Mouse (Mus musculus) hindbrain, embryonic 10.5 days (tissue): Measurements from ENCODE around the gene Dct. TPM values are rescaled to one million over a fixed set of nuclear protein-coding genes. Genes with fewer than 3 reads are reported as not detected.
A peak's percentile ranks its signal among the peaks of the same experiment; 100 is the strongest.

ENCODE experiments used
- DNase-seq: peaks from one replicate; pipeline ENCODE4 v3.0.0-alpha.2; 2017; ENCODE audit warnings: low spot score
- H3K27ac ChIP-seq: fragments of 300-500 bp; sonication (generic); 2 replicates; pipeline ENCODE4 v1.5.1; 2016; ENCODE audit warnings: mild to moderate bottlenecking, moderate library complexity
- H3K27me3 ChIP-seq: fragments of 300-500 bp; sonication (generic); 2 replicates; pipeline ENCODE4 v1.6.1; 2016; ENCODE audit warnings: mild to moderate bottlenecking; ENCODE audit not compliant: poor library complexity, insufficient read depth, severe bottlenecking
- H3K36me3 ChIP-seq: fragments of 300-500 bp; sonication (generic); 2 replicates; pipeline ENCODE4 v1.6.1; 2016; ENCODE audit warnings: mild to moderate bottlenecking, moderate library complexity
- H3K4me1 ChIP-seq: fragments of 300-500 bp; sonication (generic); replicated peaks from 2 replicates; pipeline ENCODE4 v1.6.1; 2016; ENCODE audit warnings: mild to moderate bottlenecking
- H3K4me3 ChIP-seq: fragments of 300-500 bp; sonication (generic); 2 replicates; pipeline ENCODE4 v1.5.1; 2016; ENCODE audit warnings: mild to moderate bottlenecking, moderate library complexity
- H3K9me3 ChIP-seq: fragments of 300-500 bp; sonication (generic); 2 replicates; pipeline ENCODE4 v1.6.1; 2016; ENCODE audit warnings: mild to moderate bottlenecking, moderate library complexity
- WGBS: fragments of 180-500 bp; shearing (Covaris S2); methylation state at CpG from one replicate; pipeline ENCODE4 v1.1.7; 2016; 5-methylcytosine and 5-hydroxymethylcytosine counted together
- polyA plus RNA-seq: library from polyadenylated mRNA; unstranded; fragments of >200 nt; fragmentation: Nextera tagmentation; extraction: Ambion mirVana; gene quantifications from 2 replicates; pipeline ENCODE4 v1.2.1, GENCODE M21; 2016

Dct gene
- polyA plus RNA-seq, 1 experiment from 2014 or later = 3.2 TPM

DNA sequence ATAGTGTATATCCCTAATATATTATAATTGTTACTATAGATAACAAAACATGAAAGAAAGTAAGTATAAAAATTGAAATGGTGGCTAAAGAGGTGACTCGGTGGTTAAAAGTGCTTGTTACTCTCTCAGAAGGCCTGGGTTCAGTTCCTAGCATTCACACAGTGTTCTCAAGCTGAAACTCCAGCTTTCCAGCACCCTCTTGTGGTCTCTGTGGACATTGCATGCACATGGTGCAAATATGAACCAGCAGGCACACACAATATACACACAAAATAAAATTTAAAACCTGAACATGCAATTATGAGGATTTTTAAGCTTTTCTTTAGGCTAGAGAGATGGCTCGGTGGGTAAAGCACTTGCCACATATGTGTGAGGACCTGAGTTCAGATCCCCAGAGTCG, 24.5 kb downstream of the Dct start:
- H3K4me1 ChIP-seq = no peaks in the 10 kb centered on the region
- peaks cover 42% of the 10 kb centered on the region for H3K9me3 ChIP-seq
- no peaks in the 10 kb centered on the region for H3K36me3 ChIP-seq
- no peaks in the 10 kb centered on the region for H3K27me3 ChIP-seq
- H3K4me3 ChIP-seq = no peak overlapping the region
- no peak for DNase-seq
- 95% methylated on average over 3 of the region's 3 CpGs for WGBS
- H3K27ac ChIP-seq = no peak overlapping the region

DNA sequence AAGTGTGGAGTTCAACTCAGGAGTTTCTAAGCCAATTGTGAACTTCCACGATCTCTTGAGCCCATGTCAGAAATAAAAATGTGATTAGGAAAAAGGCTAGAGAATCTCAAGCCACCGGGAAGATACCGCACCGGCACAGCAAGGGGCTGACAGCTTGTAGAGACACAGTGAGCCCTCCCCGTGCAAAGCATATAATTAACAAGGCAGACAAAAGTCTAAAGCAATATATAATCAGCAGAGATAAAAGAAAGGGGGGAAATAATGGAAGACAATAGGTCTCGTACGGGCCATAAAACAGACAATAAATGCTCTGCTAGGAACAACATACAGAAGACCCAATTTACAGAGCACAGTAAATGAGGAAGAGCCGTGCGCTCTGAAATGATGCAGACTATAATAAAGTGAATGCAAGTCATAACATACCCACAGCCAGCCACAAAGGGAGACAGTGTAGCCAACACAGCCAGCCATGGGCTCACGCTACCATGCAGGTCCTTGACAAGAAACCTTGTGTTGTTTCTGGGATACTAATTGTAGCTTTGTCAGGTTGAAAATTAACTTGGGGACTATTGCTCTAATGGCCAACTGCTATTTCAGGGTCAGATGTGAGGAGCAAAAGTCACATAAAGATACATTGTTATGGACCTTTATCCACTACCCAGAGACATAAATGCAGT, 30.0 kb downstream of the Dct start:
- H3K27me3 ChIP-seq = no peaks in the 10 kb centered on the region
- H3K36me3 ChIP-seq = no peaks in the 10 kb centered on the region
- no peak overlapping the region for H3K27ac ChIP-seq
- 68% methylated on average over 10 of the region's 10 CpGs for WGBS
- no peak overlapping the region for H3K4me3 ChIP-seq
- DNase-seq = no peak
- H3K9me3 ChIP-seq = no peaks in the 10 kb centered on the region
- no peaks in the 10 kb centered on the region for H3K4me1 ChIP-seq

DNA sequence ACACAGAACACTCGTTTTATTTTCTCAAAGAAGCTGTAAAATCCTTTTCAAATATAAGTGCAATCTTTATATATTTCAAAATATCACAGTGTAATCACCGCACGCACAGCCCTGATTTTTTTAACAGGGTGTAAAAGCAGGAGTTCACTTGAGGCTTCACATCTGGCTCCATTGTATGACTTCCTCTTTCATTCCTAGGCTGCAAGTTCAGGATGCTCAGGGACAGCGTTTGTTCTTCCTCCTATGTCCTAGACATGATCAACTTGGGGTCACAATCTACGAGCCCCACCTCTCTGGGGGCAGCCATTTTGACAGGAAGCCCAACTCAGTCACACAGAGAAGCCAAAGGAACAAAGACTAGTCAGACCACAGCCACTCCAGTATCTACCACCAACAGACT, 32.7 kb downstream of the Dct start:
- no peak overlapping the region for H3K27ac ChIP-seq
- no peaks in the 10 kb centered on the region for H3K9me3 ChIP-seq
- H3K27me3 ChIP-seq = no peaks in the 10 kb centered on the region
- 82% methylated on average over 5 of the region's 5 CpGs for WGBS
- H3K36me3 ChIP-seq = no peaks in the 10 kb centered on the region
- no peaks in the 10 kb centered on the region for H3K4me1 ChIP-seq
- no peak for DNase-seq
- no peak overlapping the region for H3K4me3 ChIP-seq

DNA sequence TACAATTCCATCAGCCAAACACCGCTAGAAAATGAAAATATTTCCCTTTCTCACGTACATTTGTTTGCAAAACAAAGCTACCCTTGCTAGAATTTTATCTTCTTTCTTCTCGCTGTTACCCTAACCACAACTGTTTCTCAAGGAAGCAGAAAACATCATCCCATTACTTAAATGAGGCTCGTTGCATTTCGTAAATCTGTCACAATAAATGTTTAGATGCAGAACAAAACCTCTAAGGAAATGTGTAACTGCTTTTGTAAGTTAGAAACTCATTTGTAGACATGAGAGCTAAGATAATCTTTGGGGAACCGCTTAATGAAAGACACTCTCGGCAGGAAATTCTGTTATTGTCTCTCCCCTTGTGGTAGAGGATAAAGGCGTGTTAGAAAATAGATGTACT, 38.8 kb downstream of the Dct start:
- Histone ChIP-seq H3K4me1 (no peaks in the 10 kb centered on the region), H3K36me3 (no peaks in the 10 kb centered on the region), H3K9me3 (no peaks in the 10 kb centered on the region), H3K27me3 (no peaks in the 10 kb centered on the region), H3K27ac (no peak overlapping the region), H3K4me3 (no peak overlapping the region)
- no peak for DNase-seq
- 84% methylated on average over 8 of the region's 8 CpGs for WGBS

DNA sequence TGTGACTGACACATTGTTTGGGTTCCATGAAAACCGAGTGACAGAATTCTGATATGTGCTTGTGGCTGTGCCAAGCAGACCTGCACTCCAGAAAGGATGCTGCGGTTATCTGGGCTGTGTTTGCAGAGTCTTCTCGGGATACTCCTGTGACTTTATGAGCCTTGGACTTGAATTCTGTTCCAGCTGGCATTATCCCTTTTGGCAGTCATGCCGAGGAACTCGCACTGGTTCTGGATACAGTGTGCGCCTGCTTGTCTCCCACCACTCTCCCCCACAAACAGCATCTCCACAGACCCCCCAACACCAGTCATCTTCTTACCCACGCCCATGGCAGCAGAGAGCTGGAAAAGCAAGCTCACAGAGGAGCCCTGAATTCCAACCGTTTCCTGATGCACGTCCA, 42.5 kb downstream of the Dct start:
- Histone ChIP-seq H3K9me3 (no peaks in the 10 kb centered on the region), H3K4me1 (no peaks in the 10 kb centered on the region), H3K27ac (no peak overlapping the region), H3K4me3 (no peak overlapping the region), H3K27me3 (peaks cover 3% of the 10 kb centered on the region; the same call in 1 of the 2 replicates), H3K36me3 (no peaks in the 10 kb centered on the region)
- 84% methylated on average over 9 of the region's 9 CpGs for WGBS
- DNase-seq = no peak

GRCm38 (mm10) chr14:118005697-118006096, 46.3 kb downstream of the Dct start:
- 35% methylated on average over 5 of the region's 5 CpGs for WGBS
- Histone ChIP-seq H3K27ac (no peak overlapping the region), H3K4me3 (no peak overlapping the region), H3K27me3 (peaks cover 23% of the 10 kb centered on the region), H3K36me3 (no peaks in the 10 kb centered on the region), H3K9me3 (no peaks in the 10 kb centered on the region), H3K4me1 (peaks cover 19% of the 10 kb centered on the region)
- DNase-seq = peak; percentile 39

DNA sequence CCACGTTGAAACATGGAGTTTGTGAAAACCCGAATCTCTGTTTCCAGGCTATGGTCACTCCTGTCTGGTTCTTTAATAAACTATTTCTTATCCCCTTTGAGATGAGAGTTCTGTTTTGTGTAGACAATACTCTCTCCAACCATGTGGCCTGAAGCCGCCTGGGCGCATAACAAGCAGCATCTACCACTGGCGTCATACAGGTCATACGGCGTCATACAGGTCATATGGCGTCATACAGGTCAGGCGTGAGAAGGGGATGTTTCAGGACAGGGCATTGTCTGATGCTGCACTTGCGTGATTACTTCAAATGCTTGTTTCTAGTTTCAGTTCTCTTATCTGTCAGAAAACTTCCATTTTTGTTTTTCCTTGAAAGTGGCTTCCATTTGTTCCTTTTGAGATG, 47.6 kb downstream of the Dct start:
- Histone ChIP-seq H3K4me1 (peaks cover 19% of the 10 kb centered on the region), H3K9me3 (no peaks in the 10 kb centered on the region), H3K27ac (no peak overlapping the region), H3K4me3 (no peak overlapping the region), H3K27me3 (peaks cover 31% of the 10 kb centered on the region), H3K36me3 (no peaks in the 10 kb centered on the region)
- no peak for DNase-seq
- 92% methylated on average over 10 of the region's 10 CpGs for WGBS

- Histone ChIP-seq H3K4me1 (peaks cover 16% of the 10 kb centered on the region), H3K4me3 (no peak overlapping the region), H3K36me3 (no peaks in the 10 kb centered on the region), H3K27me3 (no peaks in the 10 kb centered on the region), H3K9me3 (no peaks in the 10 kb centered on the region), H3K27ac (no peak overlapping the region)
- WGBS = 87% methylated on average over 6 of the region's 6 CpGs
- DNase-seq = no peak
Measured at GRCm38 (mm10) chr14:117993845-117994244, 58.2 kb downstream of the Dct start.

DNA sequence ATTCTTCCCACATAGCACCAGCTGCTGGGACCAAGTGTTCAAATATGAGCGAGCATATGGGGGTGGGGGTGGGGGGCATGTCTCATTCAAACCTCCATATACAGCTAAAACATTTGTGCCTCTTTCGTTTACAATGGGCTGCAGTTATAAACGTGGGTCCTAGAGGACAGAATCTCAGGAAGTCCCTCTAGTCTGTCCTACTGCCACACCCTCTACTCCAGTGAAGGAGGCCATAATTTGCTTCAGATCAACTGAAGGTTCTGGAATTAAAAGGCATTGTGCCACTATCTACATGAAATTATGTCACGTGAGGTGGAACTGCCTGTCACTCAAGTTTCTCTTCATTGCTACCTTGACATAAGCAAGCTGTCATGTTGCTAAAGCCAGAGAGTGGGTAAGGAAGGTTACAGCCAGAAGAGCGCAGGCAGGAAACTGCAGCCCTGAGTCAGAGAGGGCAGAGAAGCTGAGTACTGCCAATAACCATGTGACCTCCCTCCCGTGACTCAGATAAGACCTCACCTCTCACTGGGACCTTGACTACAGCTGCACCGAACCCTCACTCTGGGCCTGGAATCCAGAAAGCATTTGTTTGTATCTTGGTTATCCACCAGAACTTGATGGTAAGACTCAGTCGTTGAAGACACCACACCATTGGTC, 59.3 kb downstream of the Dct start:
- no peak for DNase-seq

GRCm38 (mm10) chr14:117990203-117990602, 61.8 kb downstream of the Dct start:
- Histone ChIP-seq H3K9me3 (no peaks in the 10 kb centered on the region), H3K27me3 (no peaks in the 10 kb centered on the region), H3K4me1 (peaks cover 15% of the 10 kb centered on the region), H3K36me3 (no peaks in the 10 kb centered on the region), H3K4me3 (no peak overlapping the region), H3K27ac (no peak overlapping the region)
- 88% methylated on average over 8 of the region's 8 CpGs for WGBS
- DNase-seq = no peak

More for the DNA sequence above, 59.3 kb downstream of the Dct start:
- Histone ChIP-seq H3K9me3 (no peaks in the 10 kb centered on the region), H3K4me1 (peaks cover 15% of the 10 kb centered on the region), H3K4me3 (no peak overlapping the region), H3K27ac (no peak overlapping the region), H3K27me3 (no peaks in the 10 kb centered on the region), H3K36me3 (no peaks in the 10 kb centered on the region)
- WGBS = 81% methylated on average over 8 of the region's 8 CpGs

DNA sequence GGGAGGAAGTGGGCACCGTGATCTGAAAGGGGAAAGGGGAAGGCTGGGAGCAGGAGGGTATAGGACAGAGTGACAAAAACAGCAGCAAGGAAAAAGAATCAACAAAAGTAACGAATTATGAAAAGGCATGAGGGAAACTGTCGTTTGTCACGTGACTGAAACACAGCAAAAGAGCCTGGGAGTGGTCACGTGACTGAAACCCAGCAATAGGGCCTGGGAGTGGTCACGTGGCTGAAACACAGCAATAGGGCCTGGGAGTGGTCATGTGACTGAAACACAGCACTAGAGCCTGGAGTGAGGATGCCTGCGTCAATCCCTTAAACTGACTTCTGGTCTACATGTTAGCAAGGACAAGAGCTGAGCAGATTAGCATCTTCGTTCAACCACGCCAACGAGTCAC, 63.6 kb downstream of the Dct start:
- Histone ChIP-seq H3K4me1 (peaks cover 15% of the 10 kb centered on the region), H3K36me3 (no peaks in the 10 kb centered on the region), H3K4me3 (no peak overlapping the region), H3K27ac (no peak overlapping the region), H3K27me3 (no peaks in the 10 kb centered on the region), H3K9me3 (no peaks in the 10 kb centered on the region)
- 91% methylated on average over 10 of the region's 10 CpGs for WGBS
- DNase-seq = no peak

DNA sequence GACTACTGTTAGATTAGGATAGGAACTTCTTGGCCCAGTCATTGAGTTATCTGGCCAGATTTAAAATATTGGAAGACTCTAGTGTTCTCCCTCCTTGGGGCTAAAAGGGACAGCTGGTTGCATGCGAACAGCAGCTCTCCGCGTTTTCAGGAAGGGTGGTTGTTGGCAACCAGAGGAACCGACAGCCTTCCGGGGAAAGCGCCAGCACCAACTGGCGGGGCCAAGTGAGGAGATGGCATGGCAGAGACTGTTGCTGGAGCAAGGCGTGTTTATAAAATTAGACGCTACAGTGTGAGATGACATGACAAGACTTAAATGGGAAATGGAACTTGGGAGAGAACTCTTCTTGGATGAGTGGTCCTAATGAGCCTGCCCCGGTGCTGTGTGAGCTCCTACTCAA, 70.5 kb downstream of the Dct start:
- Histone ChIP-seq H3K4me3 (no peak overlapping the region), H3K9me3 (no peaks in the 10 kb centered on the region), H3K27ac (no peak overlapping the region), H3K27me3 (no peaks in the 10 kb centered on the region), H3K4me1 (no peaks in the 10 kb centered on the region), H3K36me3 (0 out of 2 replicates have a peak, but pooled peaks cover 3% of the 10 kb centered on the region)
- WGBS = 94% methylated on average over 10 of the region's 10 CpGs
- DNase-seq = no peak

- no peaks in the 10 kb centered on the region for H3K4me1 ChIP-seq
- H3K27ac ChIP-seq = no peak overlapping the region
- WGBS = 92% methylated on average over 5 of the region's 5 CpGs
- no peak for DNase-seq
- H3K27me3 ChIP-seq = no peaks in the 10 kb centered on the region
- H3K36me3 ChIP-seq = peaks cover 12% of the 10 kb centered on the region; the same call in 1 of the 2 replicates
- H3K9me3 ChIP-seq = no peaks in the 10 kb centered on the region
- H3K4me3 ChIP-seq = no peak overlapping the region
Measured at GRCm38 (mm10) chr14:117972576-117972975, 79.5 kb downstream of the Dct start.
